Mouse (Mus musculus): ENCODE results near the gene Nt5c2. TPM values are rescaled to one million over a fixed set of nuclear protein-coding genes. Genes with fewer than 3 reads are reported as not detected.
A peak's percentile ranks its signal among the peaks of the same experiment; 100 is the strongest.

Gene Nt5c2
- total RNA-seq, 1 experiment from 2014 or later: 87.5 TPM

GRCm38 (mm10) chr19:46905383-46905782, 109.6 kb downstream of the Nt5c2 start:
- no peak for ATAC-seq (ENCODE audit: extremely low read depth, insufficient number of reproducible peaks, low FRiP score, poor library complexity, severe bottlenecking)

- no peak for ATAC-seq (ENCODE audit: extremely low read depth, insufficient number of reproducible peaks, low FRiP score, poor library complexity, severe bottlenecking)
Measured at GRCm38 (mm10) chr19:46904907-46905306, 110.0 kb downstream of the Nt5c2 start.

DNA sequence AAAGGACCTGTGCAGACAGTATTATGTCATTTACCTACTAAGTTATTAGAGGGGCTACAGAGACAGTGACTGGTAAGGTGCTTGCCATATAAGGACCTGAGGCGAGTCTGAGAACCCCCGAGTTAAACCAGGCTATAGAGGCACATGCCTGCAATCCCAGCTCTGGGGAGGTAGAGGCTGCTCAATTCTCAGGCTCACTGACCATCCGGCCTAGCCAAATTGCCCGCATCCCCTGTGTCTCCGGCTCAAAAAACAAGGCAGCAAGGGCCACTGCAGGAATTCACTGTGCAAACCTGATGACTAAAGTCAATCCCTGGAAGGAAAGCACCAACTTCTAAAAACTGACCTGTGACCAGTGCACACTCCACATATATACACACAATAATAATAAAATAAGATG, 111.6 kb downstream of the Nt5c2 start:
- no peak for ATAC-seq (ENCODE audit: extremely low read depth, insufficient number of reproducible peaks, low FRiP score, poor library complexity, severe bottlenecking)

GRCm38 (mm10) chr19:46901323-46901722, 113.6 kb downstream of the Nt5c2 start:
- peak; percentile 77 for ATAC-seq (ENCODE audit: extremely low read depth, insufficient number of reproducible peaks, low FRiP score, poor library complexity, severe bottlenecking)

DNA sequence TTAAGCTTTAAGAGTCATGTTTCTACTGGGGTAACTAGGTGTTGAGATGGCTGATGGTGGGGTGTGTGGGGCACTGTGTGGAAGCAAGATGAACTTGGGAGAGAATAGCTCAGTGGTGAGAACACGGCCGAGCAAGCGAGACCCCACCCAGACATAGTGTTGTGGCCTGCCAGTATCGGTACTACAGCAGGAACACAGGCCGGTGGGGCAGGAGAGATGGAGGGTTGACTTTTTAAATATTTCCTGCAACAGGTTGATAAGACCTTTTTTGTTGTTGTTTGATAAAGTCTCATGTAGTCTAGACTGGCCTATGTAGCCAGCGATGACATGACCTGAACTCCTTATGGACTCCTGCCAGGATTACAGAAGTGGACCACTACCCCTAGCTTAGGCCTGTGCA, 114.2 kb downstream of the Nt5c2 start:
- ATAC-seq (ENCODE audit: extremely low read depth, insufficient number of reproducible peaks, low FRiP score, poor library complexity, severe bottlenecking): no peak

DNA sequence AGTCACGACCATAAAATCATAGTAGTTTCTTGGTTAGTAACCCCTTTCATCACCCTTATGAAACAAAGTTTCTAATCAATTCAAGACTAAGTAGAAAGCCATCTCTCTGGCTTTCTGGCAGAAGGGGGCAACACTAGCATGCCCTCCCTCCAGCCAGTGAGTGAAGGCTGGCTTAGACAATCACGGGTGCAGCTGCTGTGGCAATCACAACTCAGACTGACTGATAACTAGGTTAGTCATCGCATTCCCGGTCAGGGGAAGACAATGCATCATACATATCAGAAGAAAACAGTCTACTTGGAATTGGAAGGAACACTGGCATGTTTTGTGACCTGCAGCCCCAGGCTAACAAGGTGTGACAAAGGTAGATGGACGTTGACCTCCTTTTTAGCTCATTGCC, 115.1 kb downstream of the Nt5c2 start:
- no peak for ATAC-seq (ENCODE audit: extremely low read depth, insufficient number of reproducible peaks, low FRiP score, poor library complexity, severe bottlenecking)

DNA sequence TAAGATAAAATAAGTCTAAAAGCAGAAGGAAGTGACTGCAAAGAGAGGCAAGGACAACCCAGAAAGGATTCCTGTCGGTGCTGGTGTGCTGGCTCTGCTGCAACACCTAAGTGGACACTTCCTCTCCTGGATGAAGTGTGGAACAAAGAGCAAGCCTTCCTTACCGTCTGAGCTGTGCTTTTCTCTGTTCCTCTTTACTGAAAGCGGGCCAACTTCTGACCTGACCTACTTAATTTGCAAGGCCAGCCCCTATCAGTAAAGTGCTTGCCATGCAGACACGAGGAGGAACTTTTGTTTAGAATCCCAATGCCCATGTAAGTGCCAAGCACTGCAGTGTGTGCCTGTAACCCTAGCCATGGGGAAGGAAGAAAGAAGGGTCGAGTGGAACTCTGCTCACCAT, 115.6 kb downstream of the Nt5c2 start:
- peak; percentile 75 for ATAC-seq (ENCODE audit: extremely low read depth, insufficient number of reproducible peaks, low FRiP score, poor library complexity, severe bottlenecking)

DNA sequence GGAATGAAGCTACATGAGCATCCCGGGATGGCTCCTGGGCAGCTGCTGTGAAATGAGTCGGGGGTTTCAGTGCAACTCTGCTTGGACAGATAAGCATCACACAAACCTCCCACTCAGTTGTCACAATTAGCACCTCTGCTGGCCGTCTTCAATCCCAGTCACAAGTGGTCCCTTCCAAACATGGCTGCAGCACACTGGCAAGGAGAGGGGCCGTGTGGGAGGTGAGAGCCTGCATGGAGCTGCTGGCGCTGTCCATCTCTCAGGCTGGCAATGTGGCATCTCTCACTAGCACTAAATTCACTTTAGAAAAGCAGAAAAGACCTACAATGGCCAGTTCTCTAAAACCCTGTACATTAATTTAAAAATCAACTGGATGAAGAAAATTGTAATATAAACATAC, 116.7 kb downstream of the Nt5c2 start:
- no peak for ATAC-seq (ENCODE audit: extremely low read depth, insufficient number of reproducible peaks, low FRiP score, poor library complexity, severe bottlenecking)

DNA sequence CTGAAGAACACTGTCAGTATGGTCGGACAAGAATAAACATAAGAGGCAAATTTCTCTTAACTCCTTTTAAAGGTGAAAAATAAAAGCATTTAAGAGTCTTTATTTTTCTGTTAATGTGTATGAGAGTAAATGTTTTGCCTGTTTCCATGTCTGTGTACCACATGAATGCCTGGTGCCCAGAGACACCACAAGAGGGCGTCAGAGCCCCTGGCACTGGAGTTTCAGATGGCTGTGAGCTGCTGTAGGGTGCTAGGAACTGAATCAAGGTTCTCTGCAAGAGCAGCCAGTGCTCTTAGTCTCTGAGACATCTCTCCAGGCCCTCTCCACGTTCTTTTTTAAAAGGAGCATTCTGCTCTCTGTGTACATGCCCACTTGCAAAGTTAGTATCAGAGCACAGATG, 117.8 kb downstream of the Nt5c2 start:
- no peak for ATAC-seq (ENCODE audit: extremely low read depth, insufficient number of reproducible peaks, low FRiP score, poor library complexity, severe bottlenecking)

- no peak for ATAC-seq (ENCODE audit: extremely low read depth, insufficient number of reproducible peaks, low FRiP score, poor library complexity, severe bottlenecking)
Measured at GRCm38 (mm10) chr19:46893484-46893883, 121.5 kb downstream of the Nt5c2 start.

DNA sequence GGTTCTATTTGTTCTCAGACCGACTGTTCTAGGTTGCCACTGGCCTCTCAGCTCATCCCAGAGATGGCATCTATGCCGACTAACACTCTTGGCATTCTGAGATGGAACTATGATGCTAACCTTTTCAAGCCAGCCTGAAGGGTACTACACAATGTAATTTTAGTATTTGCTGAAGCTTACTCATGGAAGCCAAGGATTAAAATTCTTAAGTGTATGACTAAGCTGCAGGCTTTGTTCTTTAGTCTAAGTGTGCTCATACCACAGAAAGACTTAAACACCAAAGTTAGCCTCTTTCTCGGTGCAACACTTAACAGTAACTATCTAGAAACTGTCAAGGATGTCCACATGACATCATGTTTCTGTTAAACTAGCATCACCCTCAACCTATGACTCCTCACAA, 122.1 kb downstream of the Nt5c2 start:
- ATAC-seq (ENCODE audit: extremely low read depth, insufficient number of reproducible peaks, low FRiP score, poor library complexity, severe bottlenecking): no peak

GRCm38 (mm10) chr19:46890657-46891056, 124.3 kb downstream of the Nt5c2 start:
- ATAC-seq (ENCODE audit: extremely low read depth, insufficient number of reproducible peaks, low FRiP score, poor library complexity, severe bottlenecking): no peak

- ATAC-seq (ENCODE audit: extremely low read depth, insufficient number of reproducible peaks, low FRiP score, poor library complexity, severe bottlenecking): no peak
Measured at GRCm38 (mm10) chr19:46889666-46890065, 125.3 kb downstream of the Nt5c2 start.

DNA sequence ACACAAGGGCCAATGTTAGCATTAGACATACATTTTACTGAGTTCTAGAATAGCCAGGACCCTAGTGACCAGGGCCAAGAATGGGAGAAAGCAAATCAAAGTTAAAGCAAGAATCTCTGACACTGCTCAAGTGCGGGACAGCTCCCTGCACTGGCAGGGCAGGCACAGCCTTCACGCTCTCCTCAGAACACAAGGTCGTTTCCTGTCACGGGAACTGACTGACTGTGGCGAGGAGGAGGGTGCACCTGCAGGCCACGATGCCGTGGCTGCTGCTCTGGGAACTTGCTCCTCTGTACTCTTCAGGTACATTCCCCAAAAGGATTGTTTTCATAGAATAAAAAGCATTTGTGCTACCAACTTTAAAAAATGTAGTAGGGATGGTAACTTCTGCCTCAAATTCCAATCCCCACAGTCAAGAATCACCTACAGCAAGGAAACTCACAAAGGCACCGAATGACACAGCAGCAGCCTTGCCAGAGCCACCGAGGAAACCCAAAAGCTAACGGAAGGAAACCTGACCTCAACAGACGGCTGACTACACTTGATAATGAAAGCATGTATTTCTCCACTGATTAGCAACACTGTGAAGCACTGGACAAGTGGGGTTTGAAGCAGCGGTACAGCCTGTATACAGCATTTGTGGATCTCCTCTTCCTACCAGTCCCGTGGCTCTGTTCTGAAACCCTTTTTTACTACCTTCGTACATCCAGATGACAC, 127.0 kb downstream of the Nt5c2 start:
- ATAC-seq (ENCODE audit: extremely low read depth, insufficient number of reproducible peaks, low FRiP score, poor library complexity, severe bottlenecking): peak; percentile 55; the same call in 1 of the 2 replicates

DNA sequence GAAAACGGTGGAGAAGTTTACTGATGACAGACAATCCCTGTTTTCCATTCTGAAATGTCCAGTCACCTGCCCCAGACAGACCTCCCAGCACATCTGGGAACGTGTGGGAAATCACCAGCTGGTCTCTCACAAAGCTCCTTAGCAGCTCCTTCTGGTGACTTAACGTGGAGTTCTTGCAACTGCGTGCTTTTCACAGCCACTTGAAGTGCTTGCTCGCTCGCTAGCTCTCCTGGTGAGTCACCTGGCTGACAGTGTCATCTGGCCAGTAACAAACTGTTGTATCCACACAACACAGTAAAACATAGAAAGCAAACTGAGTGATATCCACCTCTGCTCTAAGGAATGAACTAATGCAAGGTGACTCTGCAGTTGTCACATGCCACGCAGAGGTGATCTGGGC, 128.1 kb downstream of the Nt5c2 start:
- no peak for ATAC-seq (ENCODE audit: extremely low read depth, insufficient number of reproducible peaks, low FRiP score, poor library complexity, severe bottlenecking)

- ATAC-seq (ENCODE audit: extremely low read depth, insufficient number of reproducible peaks, low FRiP score, poor library complexity, severe bottlenecking): no peak
Measured at GRCm38 (mm10) chr19:46885365-46885764, 129.6 kb downstream of the Nt5c2 start.

DNA sequence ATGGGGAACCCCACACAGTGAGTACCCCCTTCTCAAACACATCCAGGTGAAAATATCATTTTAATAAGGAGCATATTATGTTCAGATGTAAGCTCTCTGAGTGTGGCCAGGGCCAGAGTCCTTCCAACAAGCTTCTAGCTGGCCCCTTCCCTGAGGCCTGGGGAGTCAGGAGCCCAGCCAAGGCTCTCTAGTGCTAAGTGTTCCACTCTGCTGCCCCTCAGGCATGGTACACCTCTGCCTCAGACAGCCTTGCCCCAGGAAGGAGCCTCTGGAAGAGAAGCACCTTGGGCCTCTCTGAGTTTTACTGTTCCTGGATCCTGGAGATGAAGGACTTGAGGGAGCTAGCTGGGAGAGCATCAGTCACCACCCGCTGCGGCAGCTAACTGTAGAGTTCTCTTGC, 135.1 kb downstream of the Nt5c2 start:
- ATAC-seq (ENCODE audit: extremely low read depth, insufficient number of reproducible peaks, low FRiP score, poor library complexity, severe bottlenecking): no peak

DNA sequence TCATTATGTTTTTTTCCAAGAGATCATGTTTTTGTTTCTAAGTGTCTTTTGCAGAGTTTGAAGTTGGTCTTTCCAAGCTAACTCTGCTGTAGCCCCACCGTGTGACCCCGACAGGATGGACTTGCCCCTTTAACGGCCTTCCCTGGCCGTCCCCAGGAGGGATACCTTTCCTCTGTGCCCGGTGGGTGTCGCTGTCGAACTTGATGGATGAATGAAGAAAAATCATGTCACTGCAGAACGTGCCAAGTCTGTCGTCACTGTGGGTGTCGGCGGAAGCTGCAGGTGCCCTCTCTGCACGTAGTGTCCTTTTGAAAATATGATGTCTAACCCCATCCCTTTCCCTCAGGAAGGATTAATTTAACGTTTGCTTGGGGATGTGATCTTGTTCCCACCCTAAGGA, 136.6 kb downstream of the Nt5c2 start:
- peak; percentile 39; the same call in 1 of the 2 replicates for ATAC-seq (ENCODE audit: extremely low read depth, insufficient number of reproducible peaks, low FRiP score, poor library complexity, severe bottlenecking)

DNA sequence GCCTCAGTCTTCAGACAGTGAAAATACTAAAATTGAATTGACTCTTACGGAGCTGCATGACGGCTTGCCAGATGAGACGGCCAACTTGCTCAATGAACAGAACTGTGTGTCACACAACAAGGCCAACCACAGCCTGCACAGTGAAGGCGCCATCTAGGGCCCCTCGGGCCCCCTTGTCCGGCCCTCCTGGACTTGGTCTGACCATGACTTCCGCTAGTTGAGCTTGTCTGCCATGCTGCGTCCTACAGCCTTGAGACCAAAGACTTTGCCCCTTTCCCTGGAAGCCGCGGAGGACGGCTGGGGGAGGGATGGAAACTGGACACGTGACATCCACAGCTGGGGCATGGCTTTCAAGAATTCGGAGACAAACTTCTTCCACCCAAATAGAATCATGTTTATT, 137.1 kb downstream of the Nt5c2 start:
- ATAC-seq (ENCODE audit: extremely low read depth, insufficient number of reproducible peaks, low FRiP score, poor library complexity, severe bottlenecking): no peak

DNA sequence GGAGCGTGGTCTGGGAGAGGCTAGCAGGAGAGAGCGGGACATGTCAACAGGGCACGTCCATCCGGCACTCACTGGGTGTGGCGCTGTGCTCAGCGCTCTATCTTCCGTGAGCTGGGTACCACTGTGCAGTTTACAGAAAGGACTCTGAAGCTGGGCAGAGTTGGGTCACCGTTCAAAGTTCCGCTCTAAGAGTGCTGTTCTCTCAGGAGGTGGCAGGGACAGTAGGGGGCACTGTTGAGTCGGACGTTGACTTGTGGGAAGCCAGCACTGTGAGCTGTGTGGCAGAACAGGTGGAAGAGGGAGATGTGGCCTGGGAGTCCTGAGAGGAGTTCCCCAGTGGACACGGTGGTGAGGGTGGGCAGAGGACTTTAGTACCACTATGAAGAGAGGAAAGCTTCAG, 139.2 kb downstream of the Nt5c2 start:
- ATAC-seq (ENCODE audit: extremely low read depth, insufficient number of reproducible peaks, low FRiP score, poor library complexity, severe bottlenecking): peak; percentile 78

- no peak for ATAC-seq (ENCODE audit: extremely low read depth, insufficient number of reproducible peaks, low FRiP score, poor library complexity, severe bottlenecking)
Measured at GRCm38 (mm10) chr19:46873924-46874323, 141.0 kb downstream of the Nt5c2 start.
